Mouse (Mus musculus) heart, adult 2 months (tissue): ENCODE measurements around the gene Hnrnpa3. TPM values are rescaled to one million over a fixed set of nuclear protein-coding genes. Genes with fewer than 3 reads are reported as not detected.

Experiments
- DNase-seq, 2 experiments: peaks; one replicate each; pipeline ENCODE4 v3.0.0; 2021
- H3K27ac ChIP-seq: fragments of 200-600 bp; 2 replicates; pipeline ENCODE4 v1.8.1; 2022
- H3K27me3 ChIP-seq: fragments of 200-500 bp; 2 replicates; pipeline ENCODE4 v1.6.1; 2012; ENCODE audit warnings: mild to moderate bottlenecking, low read length, inconsistent platforms, mixed read lengths; ENCODE audit not compliant: control insufficient read depth, insufficient read depth
- H3K36me3 ChIP-seq: fragments of 200-500 bp; 2 replicates; pipeline ENCODE4 v1.6.1; 2012; ENCODE audit warnings: low read length, inconsistent platforms; ENCODE audit not compliant: control insufficient read depth, insufficient read depth
- H3K4me1 ChIP-seq: fragments of 200-500 bp; 2 replicates; pipeline ENCODE4 v1.6.1; 2011; ENCODE audit warnings: low read length; ENCODE audit not compliant: control insufficient read depth, insufficient read depth
- H3K4me3 ChIP-seq: fragments of 200-600 bp; 2 replicates; pipeline ENCODE4 v1.8.1; 2022
- H3K79me2 ChIP-seq: fragments of 200-500 bp; replicated peaks from 2 replicates; pipeline ENCODE4 v1.6.1; 2012; ENCODE audit warnings: mild to moderate bottlenecking, inconsistent platforms, low read length, moderate library complexity, mixed read lengths; ENCODE audit not compliant: control insufficient read depth, insufficient read depth
- H3K9ac ChIP-seq: fragments of 200-500 bp; 2 replicates; pipeline ENCODE4 v1.6.1; 2012; ENCODE audit warnings: low read depth, mild to moderate bottlenecking, control low read depth, inconsistent platforms, low read length, mixed read lengths
- CTCF ChIP-seq: fragments of 200-600 bp; IDR thresholded peaks from 2 replicates; pipeline ENCODE4 v1.8.1; 2022; ENCODE audit warnings: antibody characterized with exemption, mild to moderate bottlenecking, moderate library complexity
- EP300 ChIP-seq: fragments of 200-500 bp; IDR thresholded peaks from 2 replicates; pipeline ENCODE4 v1.6.1; 2011; ENCODE audit warnings: low read depth, low read length, control low read depth; ENCODE audit not compliant: insufficient read depth
- POLR2A ChIP-seq: fragments of 200-500 bp; IDR thresholded peaks from 2 replicates; pipeline ENCODE4 v1.6.1; 2011; ENCODE audit warnings: mild to moderate bottlenecking, low read depth, low read length, control low read depth; ENCODE audit not compliant: insufficient read depth
- WGBS: fragments of 180-500 bp; shearing (Covaris S2); methylation state at CpG from one replicate; pipeline ENCODE4 v1.1.7; 2018; 5-methylcytosine and 5-hydroxymethylcytosine counted together
- intact Hi-C: fragments of 180-260 bp; cut with DNase I; formaldehyde crosslinking; loops from one replicate; pipeline ENCODE4 v1.15.1; 2025
- microRNA-seq, 2 experiments: library from miRNA; unstranded; fragments of <30 nt; microRNA quantifications; one replicate each; pipeline ENCODE4 v1.2.0; 2021
- polyA plus RNA-seq: library from polyadenylated mRNA; depleted of rRNA; stranded (reverse); fragments of >200 nt; gene quantifications from 2 replicates; pipeline ENCODE4 v1.2.3, GENCODE M21; 2012; rRNA removed
- total RNA-seq, 2 experiments: library from RNA; stranded (reverse); gene quantifications; 2 replicates each; pipeline ENCODE4 v1.2.3; 2021

The Hnrnpa3 gene
- total and polyA plus RNA-seq, 3 experiments = 18.5 to 180 (median 177) TPM

- Histone ChIP-seq H3K36me3 (peaks cover 11% of the 10 kb centered on the region), H3K79me2 (no peaks in the 10 kb centered on the region; the same call in 1 of the 2 replicates), H3K9ac (no peak overlapping the region), H3K4me1 (peaks cover 4% of the 10 kb centered on the region), H3K4me3 (no peak overlapping the region), H3K27me3 (no peaks in the 10 kb centered on the region), H3K27ac (no peak overlapping the region)
- intact Hi-C loops = loop anchor here (2.0 to 10.0 kb wide), 2 partner anchors 62 to 102 kb away; no protein-coding TSS in a partner anchor
- WGBS = 44% methylated on average over 5 of the region's 5 CpGs
- no peak for DNase-seq
- no peak for TF ChIP-seq CTCF
- TF ChIP-seq EP300 = no peak
- no peak for TF ChIP-seq POLR2A
These were observed 47.4 kb downstream of the Hnrnpa3 start for GRCm38 (mm10) chr2:75706435-75706834.

- H3K4me3 ChIP-seq = no peak overlapping the region
- 23% methylated on average over 1 of the region's 1 CpGs for WGBS
- no peaks in the 10 kb centered on the region for H3K27me3 ChIP-seq
- peaks cover 2% of the 10 kb centered on the region for H3K4me1 ChIP-seq
- H3K79me2 ChIP-seq = no peaks in the 10 kb centered on the region
- 0 out of 2 replicates have a peak, but pooled peaks cover under 1% of the 10 kb centered on the region for H3K36me3 ChIP-seq
- TF ChIP-seq EP300 = no peak
- TF ChIP-seq POLR2A = no peak
- TF ChIP-seq CTCF = no peak
- H3K27ac ChIP-seq = no peak overlapping the region
- H3K9ac ChIP-seq = no peak overlapping the region
- no peak for DNase-seq
- intact Hi-C loops = loop anchor here (2.0 to 10.0 kb wide), 2 partner anchors 61 to 103 kb away; no protein-coding TSS in a partner anchor
These were observed 48.4 kb downstream of the Hnrnpa3 start for GRCm38 (mm10) chr2:75707420-75707819.

DNA sequence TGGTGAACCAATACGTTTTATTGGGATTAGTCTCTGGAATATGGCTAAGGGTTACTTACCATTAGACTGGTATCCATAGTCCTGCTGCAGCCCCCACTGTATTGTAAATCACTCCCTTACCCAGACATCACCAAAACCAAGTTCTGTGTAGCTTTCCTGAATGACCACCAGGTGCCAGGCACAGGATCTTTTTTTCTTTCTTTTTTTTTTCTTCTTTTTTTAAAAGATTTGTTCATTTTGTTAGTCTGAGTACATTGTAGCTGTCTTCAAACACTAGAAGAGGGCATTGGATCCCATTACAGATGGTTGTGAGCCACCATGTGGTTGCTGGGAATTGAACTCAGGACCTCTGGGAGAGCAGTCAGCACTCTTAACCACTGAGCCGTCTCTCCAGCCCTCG is 54.0 kb downstream of the Hnrnpa3 start:
- TF ChIP-seq POLR2A (no peak), EP300 (no peak), CTCF (no peak)
- no peaks in the 10 kb centered on the region for H3K79me2 ChIP-seq
- 82% methylated on average over 3 of the region's 3 CpGs for WGBS
- no peaks in the 10 kb centered on the region; the same call in 1 of the 2 replicates for H3K4me1 ChIP-seq
- no peak overlapping the region for H3K4me3 ChIP-seq
- no peak for DNase-seq
- intact Hi-C loops = no loop called here
- no peak overlapping the region for H3K9ac ChIP-seq
- no peak overlapping the region for H3K27ac ChIP-seq
- no peaks in the 10 kb centered on the region for H3K36me3 ChIP-seq
- H3K27me3 ChIP-seq = no peaks in the 10 kb centered on the region

DNA sequence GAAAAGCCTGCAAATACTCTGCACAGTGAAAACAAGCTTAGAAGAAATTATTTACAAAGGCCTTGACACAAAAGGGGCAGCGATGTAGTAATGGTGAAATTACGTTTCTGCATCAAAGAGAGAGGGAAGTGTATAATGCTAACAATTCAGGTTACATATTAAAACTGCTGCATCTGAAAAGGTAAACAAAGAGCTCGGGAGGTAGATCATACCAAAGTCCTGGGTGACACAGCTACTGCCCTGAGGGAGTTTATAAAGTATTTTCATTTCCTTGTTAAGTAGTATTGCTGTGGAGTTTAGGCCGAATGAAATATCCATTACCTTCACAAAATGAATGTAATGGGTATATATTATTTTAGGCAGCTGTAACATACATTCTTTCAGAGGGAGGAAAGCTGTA is 55.7 kb downstream of the Hnrnpa3 start:
- Histone ChIP-seq H3K27ac (no peak overlapping the region), H3K4me3 (no peak overlapping the region), H3K36me3 (no peaks in the 10 kb centered on the region), H3K79me2 (no peaks in the 10 kb centered on the region), H3K9ac (no peak overlapping the region), H3K4me1 (no peaks in the 10 kb centered on the region; the same call in 1 of the 2 replicates), H3K27me3 (no peaks in the 10 kb centered on the region)
- no peak for DNase-seq
- intact Hi-C loops = no loop called here
- TF ChIP-seq EP300 (no peak), CTCF (no peak), POLR2A (no peak)
- WGBS = 83% methylated on average over 4 of the region's 4 CpGs

DNA sequence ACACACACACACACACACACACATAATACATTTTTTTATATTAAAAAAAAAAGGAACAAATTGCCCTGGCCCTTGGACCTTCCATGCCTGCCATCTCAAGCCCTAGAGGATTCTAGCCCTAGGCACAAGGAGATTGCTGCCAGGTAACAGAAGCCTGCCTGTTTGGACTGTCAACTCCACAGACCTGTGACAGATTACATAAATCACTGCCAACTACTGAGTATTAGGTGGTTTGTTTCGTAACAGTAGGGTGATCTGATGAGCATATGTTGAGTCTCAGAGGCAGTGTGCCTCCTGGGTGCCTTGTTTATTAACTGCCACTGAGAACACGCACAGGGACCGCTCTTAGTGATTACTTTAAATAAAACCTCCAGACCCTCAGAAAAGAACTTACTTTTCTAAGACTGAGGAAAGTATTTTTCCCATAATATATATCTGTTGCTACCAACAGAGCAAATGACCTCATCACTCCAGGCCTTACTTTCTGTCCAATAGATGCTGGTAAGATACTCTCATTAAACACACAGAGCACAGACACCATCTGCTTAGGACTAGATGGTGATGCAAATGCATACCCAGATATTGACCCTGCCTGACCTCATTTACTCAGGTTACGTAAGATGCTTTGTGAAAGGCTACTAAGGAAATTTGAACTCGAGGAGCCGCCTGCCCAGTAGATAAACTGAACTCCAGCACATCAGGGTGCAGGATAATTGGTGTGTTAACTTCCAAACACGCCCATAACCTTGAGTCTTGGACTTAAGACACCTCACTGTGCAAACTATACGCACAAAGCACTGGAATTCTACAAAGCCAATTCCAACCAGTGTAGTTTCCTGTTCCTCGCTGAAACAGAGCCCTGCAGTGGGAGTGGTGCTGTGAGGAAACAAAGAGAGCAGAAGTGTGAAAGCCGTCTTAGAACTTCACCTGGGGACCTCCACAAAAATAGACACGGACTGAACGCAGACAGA is 57.3 kb downstream of the Hnrnpa3 start:
- Histone ChIP-seq H3K4me3 (no peak overlapping the region), H3K9ac (no peak overlapping the region), H3K4me1 (peaks cover 1% of the 10 kb centered on the region; the same call in 1 of the 2 replicates), H3K79me2 (no peaks in the 10 kb centered on the region), H3K27ac (no peak overlapping the region), H3K27me3 (no peaks in the 10 kb centered on the region), H3K36me3 (no peaks in the 10 kb centered on the region)
- intact Hi-C loops = no loop called here
- 57% methylated on average over 12 of the region's 12 CpGs for WGBS
- no peak for DNase-seq
- TF ChIP-seq POLR2A (no peak), CTCF (no peak), EP300 (no peak)

Small RNA genes lying within 50 kb of the gene (microRNA-seq; reads per million reads assigned to microRNA genes)
- gene Gm24574 = 0 reads per million in 2 experiments

Other genes starting within 250 kb of the Hnrnpa3 start
- 10 to 100 TPM; 56.2 to 67.1 TPM for gene Nfe2l2, start 45.4 kb downstream of the Hnrnpa3 start, total RNA-seq
- 36.5 and 52.4 TPM in 2 replicates for gene Nfe2l2, start 45.4 kb downstream of the Hnrnpa3 start, polyA plus RNA-seq
- 10 to 100 TPM; 30.7 to 30.8 TPM for gene Agps, start 172.9 kb downstream of the Hnrnpa3 start, total RNA-seq
- gene Agps, start 172.9 kb downstream of the Hnrnpa3 start, polyA plus RNA-seq = 4.7 and 9.8 TPM in 2 replicates